Mouse (Mus musculus) T-helper 2 cell (primary cell): ENCODE measurements at regions not wholly inside any gene's neighbourhood (a gene's known extent, or its start where the extent isn't known, plus 50 kb on each side); places are given as distances from the start of the nearest gene placed in this dataset.

ENCODE experiments used
- in situ Hi-C: fragments of 300-600 bp; cut with MboI, MseI; formaldehyde crosslinking; loops from one replicate; pipeline ENCODE4 v1.15.1; 2025; ENCODE audit warnings: high pct_unique_total_duplicates

- in situ Hi-C loops: no loop called here
Measured at GRCm38 (mm10) chr6:50915166-50916030, 261.2 kb upstream of the Npvf start.

- in situ Hi-C loops: no loop called here
Measured at GRCm38 (mm10) chr6:50918248-50918647, 264.0 kb upstream of the Npvf start.

- in situ Hi-C loops: no loop called here
Measured at GRCm38 (mm10) chr6:50922235-50922634, 268.0 kb upstream of the Npvf start.

DNA sequence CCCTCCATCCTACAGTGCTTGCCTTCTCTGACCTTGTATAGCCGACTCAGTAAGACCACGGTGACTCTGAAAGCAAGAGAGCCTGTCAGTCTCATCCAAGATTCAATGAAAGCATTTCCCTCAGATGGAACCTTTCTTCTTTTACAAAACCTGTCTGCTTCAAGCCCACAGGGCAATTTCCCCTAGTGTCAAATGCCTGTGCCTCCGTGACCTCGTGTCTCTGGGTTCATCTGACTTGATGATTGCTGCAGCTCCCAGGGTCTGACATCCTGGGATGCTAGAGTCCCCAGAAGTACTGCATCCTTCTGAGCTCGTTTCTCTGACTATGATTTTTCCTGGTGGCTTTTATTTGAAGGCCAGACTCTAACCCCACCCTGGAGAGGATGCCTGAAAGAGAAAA, 270.3 kb upstream of the Npvf start:
- in situ Hi-C loops: no loop called here

- in situ Hi-C loops: no loop called here
Measured at GRCm38 (mm10) chr6:50924998-50925397, 270.8 kb upstream of the Npvf start.

DNA sequence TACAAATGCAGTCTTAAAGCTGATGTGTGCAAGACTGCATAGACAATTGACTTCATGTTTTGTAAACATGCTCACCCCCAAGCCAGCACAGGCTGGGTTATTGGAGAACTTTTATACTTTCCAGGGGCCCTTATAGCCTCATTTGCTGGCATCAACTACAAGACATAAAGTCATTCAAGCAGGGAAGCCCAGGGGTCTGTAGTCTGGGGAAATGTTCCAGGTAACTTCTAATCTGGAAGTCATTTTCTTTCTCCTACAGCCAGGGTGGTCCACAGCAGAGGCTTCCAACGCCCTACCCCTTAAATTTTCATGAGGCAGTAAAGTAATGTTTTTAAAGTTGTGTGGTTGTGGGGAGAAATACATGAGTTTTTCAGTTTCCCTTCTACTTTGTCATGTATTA, 272.1 kb upstream of the Npvf start:
- in situ Hi-C loops: no loop called here

DNA sequence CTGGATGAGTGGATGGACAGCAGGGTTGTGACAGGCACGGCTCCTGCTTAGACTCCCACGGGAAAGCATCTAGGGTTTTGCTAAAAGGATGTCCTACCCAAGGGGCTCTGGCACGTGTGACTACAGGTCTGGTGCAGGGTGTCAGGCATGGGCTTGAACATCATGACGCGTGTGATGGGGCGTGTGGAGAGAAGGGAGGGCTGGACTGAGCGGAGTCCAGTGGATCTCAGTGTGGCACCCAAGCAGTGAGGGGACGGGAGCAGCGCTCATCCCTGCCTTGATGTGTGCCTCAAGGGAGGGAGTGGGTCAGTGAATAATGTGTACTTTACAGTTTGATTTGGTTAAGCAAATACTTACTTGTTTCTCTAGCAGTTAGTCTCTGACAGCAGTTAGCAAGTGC, 275.3 kb upstream of the Npvf start:
- in situ Hi-C loops: no loop called here

DNA sequence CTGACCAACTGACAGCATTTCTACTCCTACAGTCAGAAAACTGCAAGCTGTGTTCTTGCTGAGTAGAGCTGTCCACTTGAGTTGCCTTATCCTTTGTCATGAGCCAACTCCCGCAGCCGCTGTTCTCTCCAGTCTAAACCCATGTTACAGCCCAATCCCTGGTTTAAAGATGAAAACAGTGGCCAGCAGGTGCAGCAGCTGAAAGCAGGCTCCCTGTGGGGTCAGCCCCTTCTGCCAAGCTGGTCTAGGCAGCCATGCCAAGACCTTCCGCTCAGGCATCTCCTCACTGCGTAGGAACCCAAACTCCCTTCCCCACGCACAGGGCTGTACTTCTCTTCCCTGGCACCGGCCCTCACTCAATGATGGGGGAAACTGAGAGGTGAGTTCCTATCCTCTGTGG, 279.3 kb upstream of the Npvf start:
- in situ Hi-C loops: loop anchor here (5.0 kb wide), 1 partner anchor 61 kb away; no protein-coding TSS in a partner anchor

GRCm38 (mm10) chr6:50934245-50934644, 280.0 kb upstream of the Npvf start:
- in situ Hi-C loops: loop anchor here (5.0 kb wide), 1 partner anchor 62 kb away; no protein-coding TSS in a partner anchor

- in situ Hi-C loops: loop anchor here (5.0 kb wide), 3 partner anchors 139 to 254 kb away; no protein-coding TSS in a partner anchor
Measured at GRCm38 (mm10) chr6:50936306-50936705, 282.1 kb upstream of the Npvf start.

GRCm38 (mm10) chr6:50937094-50937493, 282.9 kb upstream of the Npvf start:
- in situ Hi-C loops: loop anchor here (5.0 kb wide), 3 partner anchors 140 to 255 kb away; no protein-coding TSS in a partner anchor

DNA sequence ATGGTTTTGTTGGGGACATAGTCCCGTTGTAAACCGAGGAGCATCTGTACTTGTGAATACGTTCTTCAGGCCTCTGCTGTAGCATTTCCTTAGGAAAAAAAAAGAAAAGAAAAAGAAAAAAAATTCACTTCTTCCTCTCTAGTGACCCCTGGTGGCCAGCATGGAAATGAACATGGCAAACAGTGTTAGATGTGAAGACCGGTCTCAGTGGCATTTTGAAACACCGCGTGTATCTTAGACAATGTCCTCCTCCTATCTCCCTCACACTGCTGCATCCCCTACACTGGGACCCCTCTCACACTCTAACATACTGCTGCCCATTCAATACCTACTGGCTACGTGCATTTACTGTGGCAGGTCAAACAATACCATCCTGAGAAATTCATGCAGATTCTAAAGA, 284.6 kb upstream of the Npvf start:
- in situ Hi-C loops: loop anchor here (5.0 kb wide), 3 partner anchors 142 to 257 kb away; no protein-coding TSS in a partner anchor

DNA sequence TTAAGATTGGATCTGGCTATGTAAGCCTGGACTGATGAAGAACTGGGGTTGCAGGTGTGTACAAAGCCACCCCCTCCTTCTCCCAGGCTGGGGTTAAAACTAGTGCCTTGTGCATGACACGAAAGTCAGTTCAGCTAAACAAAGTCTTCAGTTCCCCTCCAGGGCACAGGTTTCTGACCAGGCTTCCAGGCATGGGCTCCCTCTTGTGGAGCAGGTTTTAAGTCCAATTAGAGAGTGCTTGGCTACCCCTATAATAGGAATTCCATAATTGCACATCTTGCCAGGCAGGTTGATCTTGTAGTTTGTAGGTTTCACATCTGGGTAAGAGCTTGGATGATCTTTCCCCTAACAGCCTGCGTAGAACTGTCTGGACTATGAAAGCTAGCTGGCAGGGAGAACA, 285.2 kb upstream of the Npvf start:
- in situ Hi-C loops: loop anchor here (5.0 kb wide), 3 partner anchors 142 to 257 kb away; no protein-coding TSS in a partner anchor

GRCm38 (mm10) chr6:50940118-50940517, 285.9 kb upstream of the Npvf start:
- in situ Hi-C loops: no loop called here

DNA sequence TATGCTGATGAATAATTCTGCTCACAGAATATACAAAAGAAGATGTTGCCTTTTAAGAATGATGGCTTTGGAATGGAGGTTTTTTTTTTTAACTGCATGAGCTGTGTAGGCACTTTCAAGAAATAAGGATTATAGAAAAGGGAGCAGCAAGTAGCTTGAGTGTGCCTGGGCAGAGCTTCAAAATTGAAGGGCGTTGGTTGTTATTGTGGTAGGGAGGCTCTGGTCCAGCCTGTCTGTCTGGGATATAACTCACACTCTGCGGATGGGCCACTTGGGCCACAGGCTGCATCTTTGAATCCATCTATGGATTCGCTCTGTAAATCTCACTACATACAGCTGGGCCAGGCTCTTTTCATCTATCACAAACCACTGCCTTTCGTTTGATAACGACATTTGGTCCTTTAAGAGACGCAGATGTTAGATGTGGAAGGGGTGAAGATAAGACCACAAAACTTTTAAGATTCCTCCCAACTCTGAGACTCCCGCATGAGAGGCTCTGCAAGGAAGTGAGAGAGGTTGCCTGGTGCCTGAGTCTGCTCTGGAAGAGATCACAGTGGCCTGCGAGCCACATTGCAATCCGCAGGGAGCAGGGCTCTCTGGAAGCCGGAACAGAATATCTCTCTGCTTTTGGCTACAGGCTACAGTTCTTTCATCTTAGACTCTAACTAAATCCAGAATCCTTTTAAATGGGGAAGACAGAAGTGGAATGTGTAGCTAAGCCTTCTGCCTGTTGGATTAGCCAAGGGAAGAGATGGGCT, 286.6 kb upstream of the Npvf start:
- in situ Hi-C loops: no loop called here

DNA sequence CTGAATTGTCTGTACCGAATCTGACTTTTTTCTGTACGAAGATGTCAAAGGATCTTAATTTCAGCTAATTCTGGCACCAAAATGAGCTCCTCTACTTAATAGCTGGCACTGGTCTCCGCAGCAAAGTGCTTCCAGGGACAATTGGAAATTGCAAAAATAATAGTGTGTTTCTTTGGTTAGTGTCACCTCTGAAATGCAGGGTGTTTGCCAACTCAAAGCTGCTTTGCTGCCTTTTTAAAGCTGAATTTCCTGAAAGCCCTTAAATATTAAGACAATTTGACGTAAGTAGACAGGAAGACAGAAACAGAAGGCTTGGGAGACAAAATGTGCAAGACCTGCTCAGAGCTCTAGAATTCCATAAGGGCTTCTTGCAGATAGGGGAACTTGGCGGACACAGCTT, 288.5 kb upstream of the Npvf start:
- in situ Hi-C loops: no loop called here

DNA sequence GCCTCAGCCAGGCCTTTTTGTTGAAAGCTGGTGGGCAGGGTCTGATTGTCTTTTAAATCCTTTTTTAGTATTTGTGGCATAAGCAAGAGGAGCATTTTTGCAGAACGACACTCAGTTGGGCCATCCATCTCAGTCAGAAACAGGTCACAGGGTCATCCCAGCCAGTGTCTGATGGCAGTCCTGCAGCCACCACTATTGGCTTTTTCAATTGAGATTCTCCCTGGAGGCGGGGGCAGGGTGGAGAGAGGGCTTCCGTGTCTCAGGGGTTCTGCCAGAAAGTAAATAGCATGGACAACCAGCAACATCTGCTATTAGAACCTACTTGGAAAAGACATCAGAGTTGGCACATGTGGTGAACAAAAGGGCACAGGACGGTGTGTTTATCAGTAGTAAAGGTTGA, 293.8 kb upstream of the Npvf start:
- in situ Hi-C loops: no loop called here

DNA sequence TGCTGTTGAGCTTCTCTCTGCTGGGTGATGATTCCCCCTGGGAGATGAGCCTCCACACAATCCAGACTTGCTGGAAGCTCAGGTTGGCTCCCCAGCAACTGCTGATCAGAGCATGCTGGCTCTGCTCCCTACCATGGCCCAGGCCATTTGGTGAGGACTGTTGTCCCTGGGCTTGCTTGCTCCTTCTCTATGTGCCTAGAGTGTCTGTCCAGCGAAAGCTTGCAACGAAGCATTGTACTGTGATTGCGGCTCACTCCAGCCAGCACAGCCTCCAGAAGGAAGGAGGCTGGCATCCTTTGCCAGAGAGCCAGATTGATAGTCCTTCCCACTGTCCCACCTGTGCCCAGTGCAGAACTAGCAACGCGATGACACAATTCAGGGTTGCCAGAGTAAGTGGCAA, 295.1 kb upstream of the Npvf start:
- in situ Hi-C loops: no loop called here

DNA sequence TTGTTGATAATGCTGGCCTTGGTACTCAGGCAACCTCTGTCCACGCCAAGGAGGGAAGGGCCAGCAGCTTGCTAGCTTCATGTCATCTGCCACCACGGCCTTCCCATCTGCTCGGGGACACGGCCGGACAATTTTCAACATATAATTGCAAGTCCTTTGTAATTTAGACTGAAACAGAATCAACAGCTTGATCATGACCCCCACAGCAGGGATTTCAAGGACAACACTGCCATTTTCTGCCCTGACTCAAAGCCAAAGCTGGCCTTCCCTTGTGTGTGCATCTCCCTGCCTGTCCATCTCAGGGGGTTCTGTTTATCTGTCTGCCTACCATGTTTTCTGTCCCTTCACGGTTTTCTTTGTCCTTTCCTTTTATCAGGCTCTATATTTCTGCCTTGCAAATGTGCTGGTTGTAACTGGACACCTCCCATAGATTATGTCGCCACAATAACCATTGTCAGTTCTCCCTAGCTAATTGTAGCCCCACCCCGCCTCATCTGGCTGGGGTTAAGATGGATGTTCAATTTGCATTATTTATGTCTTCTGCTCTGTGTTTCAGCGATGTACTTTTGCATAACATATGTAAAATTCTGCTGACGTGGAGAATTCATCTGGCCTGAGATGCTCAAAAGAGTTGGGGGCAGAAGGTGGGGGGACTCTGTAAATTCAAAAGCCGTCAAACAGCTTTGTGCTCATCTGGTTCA, 295.8 kb upstream of the Npvf start:
- in situ Hi-C loops: no loop called here

DNA sequence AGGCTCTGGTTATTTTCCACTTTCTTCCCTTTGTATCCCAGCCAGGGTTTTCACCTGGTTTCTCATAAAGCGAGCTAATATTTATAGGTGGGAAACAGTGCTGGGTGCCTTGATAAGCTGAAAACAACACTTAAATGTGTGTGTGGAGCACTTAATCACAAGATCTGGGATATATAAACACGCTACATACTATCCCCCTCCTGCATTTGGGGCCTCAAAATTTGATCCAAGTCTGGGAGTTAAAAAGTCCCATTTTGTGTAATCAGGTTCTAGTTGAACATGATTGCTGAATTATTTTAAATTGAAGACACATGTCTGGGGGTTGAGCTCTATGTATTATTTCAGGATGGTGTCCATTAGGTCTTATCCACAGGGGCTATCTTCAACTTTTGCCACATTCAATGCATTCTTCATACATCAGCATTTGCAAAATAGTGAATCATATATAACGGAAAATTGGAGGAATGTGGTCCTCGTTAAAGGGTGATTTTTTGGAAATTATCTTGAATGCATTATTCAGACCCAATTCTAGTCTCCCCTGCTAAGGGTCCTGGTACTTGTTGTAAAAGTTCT, 303.2 kb upstream of the Npvf start:
- in situ Hi-C loops: no loop called here

DNA sequence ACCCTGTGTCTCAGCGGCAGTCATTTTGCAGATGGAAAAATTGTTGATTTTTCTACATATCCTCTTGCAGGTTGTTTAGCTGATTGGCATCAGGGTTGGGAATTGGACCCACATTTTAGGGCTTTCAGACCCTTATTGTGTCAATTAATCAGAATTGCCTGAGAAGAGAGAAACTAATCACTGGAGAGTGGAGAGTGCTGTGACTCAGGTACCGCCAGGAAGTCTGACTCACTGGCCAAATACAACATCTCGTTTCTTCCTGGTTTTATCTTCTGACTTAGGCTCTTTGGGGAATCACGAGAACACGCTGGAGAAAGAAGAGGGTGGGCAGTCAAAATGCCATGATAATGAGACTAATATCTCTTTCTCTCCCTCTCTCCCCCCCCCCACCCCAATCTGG, 306.1 kb upstream of the Npvf start:
- in situ Hi-C loops: no loop called here

- in situ Hi-C loops: no loop called here
Measured at GRCm38 (mm10) chr6:50961592-50961991, 307.4 kb upstream of the Npvf start.
